Mouse (Mus musculus) brain, embryonic 14.5 days (tissue): Measurements from ENCODE around the gene Etfb.

Source experiments
- CTCF ChIP-seq: fragments of 200-500 bp; IDR thresholded peaks from 2 replicates; pipeline ENCODE4 v1.5.1; 2012; ENCODE audit warnings: inconsistent platforms, mild to moderate bottlenecking, moderate library complexity, borderline replicate concordance; ENCODE audit not compliant: insufficient read depth, insufficient read length; ENCODE audit errors: extremely low read depth
- POLR2A ChIP-seq: fragments of 200-500 bp; IDR thresholded peaks from 2 replicates; pipeline ENCODE4 v1.6.1; 2012; ENCODE audit warnings: mild to moderate bottlenecking, inconsistent platforms, borderline replicate concordance; ENCODE audit not compliant: poor library complexity, insufficient read depth, insufficient read length, severe bottlenecking; ENCODE audit errors: extremely low read depth

DNA sequence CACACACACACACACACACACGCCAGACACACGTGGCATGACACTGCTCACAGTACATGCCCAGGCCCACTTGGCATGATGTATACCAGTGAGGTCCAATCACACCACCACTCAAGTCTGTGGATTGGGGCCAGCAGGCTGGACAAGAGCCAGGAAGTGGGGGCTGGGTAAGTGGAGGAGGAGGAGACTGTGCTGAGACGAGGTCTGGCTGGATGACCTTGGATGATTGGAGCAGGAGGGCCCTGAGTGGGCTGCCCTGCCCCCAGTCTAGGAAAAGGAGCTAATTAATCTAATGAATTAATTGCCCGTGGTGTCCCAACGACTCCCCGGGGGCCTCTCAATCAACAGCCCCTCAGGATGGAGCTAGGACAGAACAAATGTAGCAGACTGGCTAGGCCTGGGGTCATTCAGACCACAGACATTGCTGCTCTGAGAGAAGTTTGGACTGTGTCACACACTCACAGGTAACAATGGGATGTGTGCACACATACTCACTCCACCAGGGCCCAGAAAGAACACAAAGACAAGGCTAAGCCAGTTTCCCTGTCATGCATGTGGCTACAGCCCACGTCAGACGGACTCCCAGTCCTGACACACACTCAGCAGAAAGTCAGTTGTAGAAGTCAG lies 38.3 kb downstream of the Etfb start:
- TF ChIP-seq CTCF (no peak), POLR2A (no peak)
